Mouse (Mus musculus): ENCODE data around the gene Hoxc4. TPM values are rescaled to one million over a fixed set of nuclear protein-coding genes. Genes with fewer than 3 reads are reported as not detected.

The Hoxc4 gene
- total RNA-seq (2021) = not detected
- long read RNA-seq, experiment 1 = 0 reads
- long read RNA-seq, experiment 2 = 0 reads

- no peak for DNase-seq (ENCODE audit: low spot score in 2 of 2)
- intact Hi-C loops (cut with DNase I) = no loop called here
These were observed at the start of gene Hoxc4 for GRCm38 (mm10) chr15:103018636-103019035. Hoxc4 (plus strand) TSS chr15:103018934.

DNA sequence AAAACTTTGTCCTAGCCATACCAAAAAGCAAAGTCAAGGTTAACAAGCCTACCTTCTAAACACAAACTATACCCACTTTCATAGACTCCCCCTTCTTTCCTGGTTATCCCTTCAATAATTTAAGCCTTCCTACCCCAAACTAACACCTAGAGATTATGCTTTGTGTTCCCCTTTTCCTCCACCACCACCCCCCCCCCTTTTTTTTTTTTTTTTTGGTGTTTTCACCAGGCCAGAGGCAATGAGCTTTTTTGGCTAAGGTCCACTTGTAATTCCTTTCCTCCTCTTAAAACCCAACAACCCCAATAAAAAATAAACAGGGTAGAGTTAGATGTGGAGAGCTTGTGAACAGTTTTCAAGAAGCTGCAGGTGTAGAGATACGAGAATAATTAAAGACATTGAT is 49.4 kb upstream of the Hoxc4 start:
- no peak for DNase-seq (ENCODE audit: low spot score in 2 of 2)
- intact Hi-C loops (cut with DNase I) = loop anchor here (10.0 kb wide), 1 partner anchor 274 kb away; no protein-coding TSS in a partner anchor

DNA sequence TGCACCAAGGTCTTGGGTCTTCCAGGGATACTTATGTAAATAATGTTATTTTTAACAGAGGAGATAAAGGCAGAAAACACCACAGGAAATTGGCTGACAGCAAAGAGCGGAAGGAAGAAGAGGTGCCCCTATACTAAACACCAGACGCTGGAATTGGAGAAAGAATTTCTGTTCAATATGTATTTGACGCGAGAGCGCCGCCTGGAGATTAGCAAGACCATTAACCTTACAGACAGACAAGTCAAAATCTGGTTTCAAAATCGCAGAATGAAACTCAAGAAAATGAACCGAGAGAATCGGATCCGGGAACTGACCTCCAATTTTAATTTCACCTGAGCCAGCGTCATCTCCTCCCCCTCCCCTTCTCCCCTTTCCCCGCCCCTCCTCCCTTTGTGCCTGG is 48.0 kb upstream of the Hoxc4 start:
- DNase-seq (ENCODE audit: low spot score in 2 of 2) = no peak
- intact Hi-C loops (cut with DNase I) = loop anchor here (5.0 kb wide), 1 partner anchor 208 kb away; no protein-coding TSS in a partner anchor

- intact Hi-C loops (cut with DNase I) = loop anchor here (5.0 kb wide), 1 partner anchor 210 kb away; no protein-coding TSS in a partner anchor
These were observed 46.5 kb upstream of the Hoxc4 start for GRCm38 (mm10) chr15:102972254-102972653.

DNA sequence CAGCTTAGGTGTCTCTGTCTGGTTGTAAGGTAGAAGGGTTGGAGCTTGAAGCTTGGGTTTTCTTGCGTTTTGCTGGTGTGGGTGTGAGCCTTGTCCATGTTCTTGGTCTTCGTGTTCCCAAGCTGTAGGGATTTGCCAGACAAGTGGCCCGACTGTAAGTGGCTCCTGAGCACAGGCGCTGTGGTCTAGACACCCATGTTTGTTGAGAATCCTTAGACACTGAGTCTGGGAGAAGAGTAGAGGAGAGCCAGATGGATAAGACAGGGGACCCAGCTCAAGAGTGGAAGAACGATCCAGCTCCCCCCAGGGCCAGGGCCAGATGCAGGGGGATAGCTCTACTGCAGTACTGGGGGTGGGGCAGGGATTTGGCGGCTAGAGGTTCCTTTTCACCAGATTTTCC is 46.0 kb upstream of the Hoxc4 start:
- intact Hi-C loops (cut with DNase I) = loop anchor here (5.0 kb wide), 1 partner anchor 210 kb away; no protein-coding TSS in a partner anchor
- no peak for DNase-seq (ENCODE audit: low spot score in 2 of 2)

More at GRCm38 (mm10) chr15:102972254-102972653, 46.5 kb upstream of the Hoxc4 start:
- DNase-seq (ENCODE audit: low spot score in 2 of 2) = no peak

GRCm38 (mm10) chr15:102975034-102975433 is 43.7 kb upstream of the Hoxc4 start:
- DNase-seq (ENCODE audit: low spot score in 2 of 2) = no peak
- intact Hi-C loops (cut with DNase I) = no loop called here

DNA sequence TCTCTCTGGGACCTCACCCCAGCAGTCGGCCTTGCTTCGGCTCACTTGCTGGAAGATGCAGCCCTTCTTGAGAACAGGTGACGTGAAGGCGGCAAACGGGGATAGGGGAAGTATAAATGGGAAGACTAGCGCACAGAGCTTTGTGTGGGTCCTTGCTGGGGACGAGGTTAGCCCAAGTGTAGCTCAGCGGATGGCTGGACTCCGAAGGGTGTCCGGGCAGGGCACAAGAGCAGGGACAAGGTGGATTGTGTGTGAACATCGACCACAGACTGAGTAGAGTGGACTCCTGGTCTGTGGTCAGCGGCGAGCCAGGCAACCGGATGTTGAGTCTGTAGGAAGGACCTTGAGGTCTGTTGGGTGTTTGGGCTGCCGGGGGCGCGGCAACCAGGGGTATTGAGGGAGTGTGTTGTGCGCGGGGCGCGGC is 43.0 kb upstream of the Hoxc4 start:
- intact Hi-C loops (cut with DNase I) = no loop called here
- no peak for DNase-seq (ENCODE audit: low spot score in 2 of 2)

DNA sequence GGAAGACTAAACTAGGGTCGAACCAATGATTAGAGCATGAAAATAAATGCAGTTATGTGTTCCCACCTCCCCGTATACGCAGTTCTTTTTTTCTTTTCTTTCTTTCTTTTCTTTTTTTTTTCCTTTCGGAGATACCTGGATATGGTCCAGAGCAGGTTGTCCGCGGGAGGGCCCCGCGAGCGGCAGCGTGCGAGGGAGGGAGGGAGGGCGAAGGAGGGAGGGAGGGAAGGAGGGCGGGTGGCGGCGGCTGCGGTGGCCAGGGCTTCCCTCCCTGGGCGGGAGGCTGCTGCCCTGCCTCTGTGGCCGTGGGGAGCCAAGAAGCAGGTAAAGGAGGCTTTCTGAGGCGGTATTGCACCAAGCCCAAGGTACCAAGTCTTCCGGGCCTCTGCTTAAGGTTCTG is 42.6 kb upstream of the Hoxc4 start, which contains the start of gene Hoxc9:
Gene Hoxc9, plus strand, starts transcription at position 269 of the 400 bp plus-strand sequence.
- DNase-seq (ENCODE audit: low spot score in 2 of 2) = no peak
- intact Hi-C loops (cut with DNase I) = no loop called here

- intact Hi-C loops (cut with DNase I) = no loop called here
- no peak for DNase-seq (ENCODE audit: low spot score in 2 of 2)
These were observed 41.9 kb upstream of the Hoxc4 start for GRCm38 (mm10) chr15:102976631-102977422.

DNA sequence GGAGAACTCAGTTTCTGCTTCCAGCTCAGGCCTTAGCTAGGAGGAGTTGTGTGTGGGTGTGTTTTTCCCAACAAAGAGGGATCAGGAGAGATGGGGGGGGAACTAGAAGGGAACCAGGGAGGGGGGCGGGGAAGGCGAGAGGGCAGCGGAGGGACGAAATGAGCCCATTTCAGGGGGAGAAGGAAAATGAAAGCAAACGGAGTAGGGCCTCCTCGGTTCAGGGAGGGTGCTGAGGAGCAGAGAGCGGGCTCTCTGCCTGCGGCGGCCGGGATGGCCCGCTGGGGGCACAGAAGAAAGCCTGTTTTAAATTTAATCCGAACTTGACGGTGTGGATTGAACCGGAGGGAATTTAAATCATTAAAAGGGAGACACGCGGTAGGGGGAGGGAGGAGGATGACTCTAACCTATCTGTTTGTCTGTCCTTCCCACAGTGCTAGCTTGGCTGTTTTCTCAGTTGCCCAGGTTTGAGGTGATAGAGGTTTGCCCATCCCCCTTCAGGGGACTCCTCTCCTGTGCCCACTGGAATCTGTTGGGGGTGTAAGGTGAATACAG is 41.2 kb upstream of the Hoxc4 start:
- DNase-seq (ENCODE audit: low spot score in 2 of 2) = no peak
- intact Hi-C loops (cut with DNase I) = no loop called here

GRCm38 (mm10) chr15:102978615-102979515 is 39.9 kb upstream of the Hoxc4 start:
- no peak for DNase-seq (ENCODE audit: low spot score in 2 of 2)
- intact Hi-C loops (cut with DNase I) = no loop called here

- DNase-seq (ENCODE audit: low spot score in 2 of 2) = no peak
- intact Hi-C loops (cut with DNase I) = loop anchor here (10.0 kb wide), 1 partner anchor 335 kb away; the partner anchor contains the start of gene Gpr84
These were observed 38.8 kb upstream of the Hoxc4 start for GRCm38 (mm10) chr15:102979936-102980335.

DNA sequence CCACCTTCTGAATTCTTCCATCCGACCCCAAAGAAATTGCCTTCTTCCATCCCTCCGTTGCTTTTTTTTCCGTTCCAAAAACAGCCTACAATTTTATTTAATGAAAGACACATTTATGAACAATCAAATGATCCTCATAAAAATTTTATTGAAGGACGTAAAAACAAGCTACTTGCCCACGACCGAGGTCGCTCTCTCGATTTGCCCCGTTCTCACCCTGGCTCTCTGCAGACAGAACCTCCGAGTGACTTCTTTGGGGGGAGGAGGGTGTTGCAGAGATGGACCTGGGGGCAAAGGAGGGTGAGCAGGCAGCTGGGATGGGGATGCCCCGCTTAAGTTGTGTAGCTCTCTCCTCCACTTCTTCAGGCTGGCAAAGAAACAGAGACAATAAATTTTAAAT is 38.4 kb upstream of the Hoxc4 start:
- intact Hi-C loops (cut with DNase I) = loop anchor here (10.0 kb wide), 1 partner anchor 334 kb away; the partner anchor contains the start of gene Gpr84
- DNase-seq (ENCODE audit: low spot score in 2 of 2) = no peak

GRCm38 (mm10) chr15:102980912-102981311 is 37.8 kb upstream of the Hoxc4 start:
- DNase-seq (ENCODE audit: low spot score in 2 of 2) = no peak
- intact Hi-C loops (cut with DNase I) = loop anchor here (10.0 kb wide), 1 partner anchor 334 kb away; the partner anchor contains the start of gene Gpr84

- no peak for DNase-seq (ENCODE audit: low spot score in 2 of 2)
- intact Hi-C loops (cut with DNase I) = loop anchor here (10.0 kb wide), 1 partner anchor 333 kb away; the partner anchor contains the start of gene Gpr84
These were observed 37.1 kb upstream of the Hoxc4 start for GRCm38 (mm10) chr15:102981379-102982288.

- intact Hi-C loops (cut with DNase I) = loop anchor here (10.0 kb wide), 1 partner anchor 331 kb away; the partner anchor contains the start of gene Gpr84
These were observed 35.0 kb upstream of the Hoxc4 start for GRCm38 (mm10) chr15:102983716-102984115.

DNA sequence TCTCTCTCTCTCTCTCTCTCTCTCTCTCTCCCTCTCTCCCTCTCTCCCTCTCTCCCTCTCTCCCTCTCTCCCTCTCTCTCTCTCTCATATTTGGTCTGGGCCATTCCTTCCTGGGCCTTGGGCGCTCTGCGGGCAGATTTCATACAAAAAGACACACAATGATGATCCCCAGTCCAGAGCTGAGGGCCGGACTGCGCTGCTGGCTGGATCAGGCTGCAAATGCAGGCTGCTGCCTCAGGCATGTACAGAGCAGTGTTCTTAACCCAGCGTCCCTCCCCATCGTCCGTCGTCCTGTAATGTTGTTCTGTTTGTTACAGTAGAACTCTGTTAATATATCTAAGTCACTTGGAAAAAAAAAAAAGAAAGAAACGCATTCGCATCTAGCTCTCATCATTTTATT is 34.2 kb upstream of the Hoxc4 start:
- intact Hi-C loops (cut with DNase I) = loop anchor here (10.0 kb wide), 1 partner anchor 330 kb away; the partner anchor contains the start of gene Gpr84
- DNase-seq (ENCODE audit: low spot score in 2 of 2) = no peak

More at GRCm38 (mm10) chr15:102983716-102984115, 35.0 kb upstream of the Hoxc4 start:
- DNase-seq (ENCODE audit: low spot score in 2 of 2) = no peak

GRCm38 (mm10) chr15:102984925-102985324 is 33.8 kb upstream of the Hoxc4 start:
- no peak for DNase-seq (ENCODE audit: low spot score in 2 of 2)
- intact Hi-C loops (cut with DNase I) = loop anchor here (10.0 kb wide), 1 partner anchor 330 kb away; the partner anchor contains the start of gene Gpr84
